Mouse (Mus musculus) hindbrain, postnatal 0 days (tissue): Measurements from ENCODE around the gene Dbn1. TPM values are rescaled to one million over a fixed set of nuclear protein-coding genes. Genes with fewer than 3 reads are reported as not detected.
A peak's percentile ranks its signal among the peaks of the same experiment; 100 is the strongest.

Experiments used
- ATAC-seq: fragments of 200-750 bp; cut with Nextera tagmentation; 2 replicates; pipeline ENCODE4 v1.8.0; 2017; ENCODE audit warnings: mild to moderate bottlenecking, moderate TSS enrichment, moderate library complexity
- DNase-seq: peaks from one replicate; pipeline ENCODE4 v3.0.0-alpha.2; 2015; ENCODE audit warnings: low spot score
- H3K27ac ChIP-seq: fragments of 300-500 bp; sonication (generic); 2 replicates; pipeline ENCODE4 v1.5.1; 2014; ENCODE audit warnings: mild to moderate bottlenecking
- H3K27me3 ChIP-seq: fragments of 300-500 bp; sonication (generic); 2 replicates; pipeline ENCODE4 v1.6.1; 2014; ENCODE audit warnings: low read length, mixed read lengths; ENCODE audit not compliant: insufficient read depth
- H3K36me3 ChIP-seq: fragments of 300-500 bp; sonication (generic); 2 replicates; pipeline ENCODE4 v1.6.1; 2014; ENCODE audit warnings: low read length, mixed read lengths; ENCODE audit not compliant: insufficient read depth
- H3K4me1 ChIP-seq: fragments of 300-500 bp; sonication (generic); 2 replicates; pipeline ENCODE4 v1.6.1; 2014; ENCODE audit warnings: antibody characterized with exemption, low read length, mixed read lengths; ENCODE audit not compliant: insufficient read depth
- H3K4me2 ChIP-seq: fragments of 300-500 bp; sonication (generic); 2 replicates; pipeline ENCODE4 v1.6.1; 2014; ENCODE audit warnings: low read depth, mild to moderate bottlenecking, low read length, moderate library complexity, mixed read lengths
- H3K4me3 ChIP-seq: fragments of 300-500 bp; sonication (generic); 2 replicates; pipeline ENCODE4 v1.5.1; 2014; ENCODE audit warnings: low read length
- H3K9ac ChIP-seq: fragments of 300-500 bp; sonication (generic); replicated peaks from 2 replicates; pipeline ENCODE4 v1.6.1; 2014; ENCODE audit warnings: mild to moderate bottlenecking, low read length, moderate library complexity, mixed read lengths
- H3K9me3 ChIP-seq: fragments of 300-500 bp; sonication (generic); 2 replicates; pipeline ENCODE4 v1.6.1; 2016; ENCODE audit warnings: low read length, mixed read lengths
- CTCF ChIP-seq: IDR thresholded peaks from 2 replicates; pipeline ENCODE4 v1.5.1; 2016; ENCODE audit warnings: antibody characterized with exemption, control low read depth, low read depth
- WGBS: fragments of 180-500 bp; shearing (Covaris S2); extraction: QIAGEN DNeasy Blood & Tissue Kit; methylation state at CpG from one replicate; pipeline ENCODE4 v1.1.7; 2014; 5-methylcytosine and 5-hydroxymethylcytosine counted together
- polyA plus RNA-seq: library from polyadenylated mRNA; unstranded; fragments of >200 nt; fragmentation: Nextera tagmentation; extraction: Ambion mirVana; gene quantifications from 2 replicates; pipeline ENCODE4 v1.2.1, GENCODE M21; 2015
- total RNA-seq: library from RNA; depleted of rRNA; stranded (reverse); fragments of >200 nt; gene quantifications from 2 replicates; pipeline ENCODE4 v1.2.3, GENCODE M21; 2014

Dbn1 gene
- total and polyA plus RNA-seq, 2 experiments from 2014 or later = 369 to 442 TPM

GRCm38 (mm10) chr13:55479929-55480328, 8.0 kb downstream of the Dbn1 start:
- Histone ChIP-seq H3K9me3 (no peaks in the 10 kb centered on the region), H3K4me2 (no peak overlapping the region), H3K9ac (no peak overlapping the region), H3K4me3 (no peak overlapping the region), H3K36me3 (peaks cover 58% of the 10 kb centered on the region), H3K27me3 (no peaks in the 10 kb centered on the region), H3K27ac (no peak overlapping the region), H3K4me1 (peaks cover 20% of the 10 kb centered on the region)
- no peak for TF ChIP-seq CTCF
- no peak for ATAC-seq
- DNase-seq = no peak

DNA sequence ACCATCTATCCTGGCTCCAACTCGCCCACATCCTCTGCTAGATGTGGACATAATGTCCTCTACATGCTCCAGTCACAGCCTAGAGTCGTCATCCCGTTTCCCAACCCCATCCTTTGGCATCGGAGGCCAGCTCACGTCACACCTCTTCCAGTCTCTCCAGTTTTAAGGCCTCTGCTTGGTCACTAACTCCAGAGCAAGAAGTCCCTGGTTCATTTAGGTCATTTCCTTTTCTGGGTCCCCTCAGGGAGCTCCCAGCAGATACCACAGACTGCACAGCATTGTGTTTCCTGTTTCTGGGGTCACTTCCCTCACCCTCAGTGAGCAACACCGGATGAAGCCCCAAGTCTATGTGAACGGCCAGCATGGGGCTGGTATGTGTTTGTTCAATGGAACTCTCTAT, 8.9 kb downstream of the Dbn1 start:
- no peak for DNase-seq
- no peak overlapping the region for H3K4me3 ChIP-seq
- 75% methylated on average over 7 of the region's 7 CpGs for WGBS
- H3K4me1 ChIP-seq = peaks cover 22% of the 10 kb centered on the region
- peaks cover 58% of the 10 kb centered on the region for H3K36me3 ChIP-seq
- no peak overlapping the region for H3K27ac ChIP-seq
- H3K27me3 ChIP-seq = no peaks in the 10 kb centered on the region
- TF ChIP-seq CTCF = no peak
- no peak overlapping the region for H3K4me2 ChIP-seq
- no peak overlapping the region for H3K9ac ChIP-seq
- H3K9me3 ChIP-seq = no peaks in the 10 kb centered on the region
- ATAC-seq = no peak

- TF ChIP-seq CTCF = peak; percentile 75
- Histone ChIP-seq H3K4me2 (no peak overlapping the region), H3K4me1 (peaks cover 13% of the 10 kb centered on the region), H3K4me3 (no peak overlapping the region), H3K9me3 (no peaks in the 10 kb centered on the region), H3K36me3 (peaks cover 58% of the 10 kb centered on the region), H3K9ac (no peak overlapping the region), H3K27me3 (no peaks in the 10 kb centered on the region), H3K27ac (0 out of 2 replicates have a peak overlapping the region, but pooled peaks have one; percentile 16)
- ATAC-seq (no peak), DNase-seq (peak; percentile 78)
- WGBS = 47% methylated on average over 5 of the region's 5 CpGs
Observed at GRCm38 (mm10) chr13:55478036-55478435, 9.9 kb downstream of the Dbn1 start.

- H3K36me3 ChIP-seq = peaks cover 58% of the 10 kb centered on the region
- no peak overlapping the region; the same call in 1 of the 2 replicates for H3K4me2 ChIP-seq
- no peak overlapping the region for H3K9ac ChIP-seq
- ATAC-seq (no peak), DNase-seq (no peak)
- peaks cover 11% of the 10 kb centered on the region for H3K4me1 ChIP-seq
- 63% methylated on average over 16 of the region's 16 CpGs for WGBS
- no peak overlapping the region for H3K4me3 ChIP-seq
- no peaks in the 10 kb centered on the region for H3K9me3 ChIP-seq
- TF ChIP-seq CTCF = no peak
- H3K27ac ChIP-seq = peak overlapping the region; percentile 16; the same call in 1 of the 2 replicates
- no peaks in the 10 kb centered on the region for H3K27me3 ChIP-seq
Observed at GRCm38 (mm10) chr13:55477492-55477891, 10.4 kb downstream of the Dbn1 start.

- Histone ChIP-seq H3K9ac (no peak overlapping the region), H3K27me3 (no peaks in the 10 kb centered on the region), H3K4me2 (no peak overlapping the region), H3K4me1 (peaks cover 11% of the 10 kb centered on the region), H3K4me3 (no peak overlapping the region), H3K27ac (no peak overlapping the region), H3K36me3 (peaks cover 48% of the 10 kb centered on the region), H3K9me3 (no peaks in the 10 kb centered on the region)
- ATAC-seq = no peak
- no peak for DNase-seq
- WGBS = 90% methylated on average over 8 of the region's 8 CpGs
- TF ChIP-seq CTCF = no peak
Observed at GRCm38 (mm10) chr13:55476256-55476655, 11.7 kb downstream of the Dbn1 start.

DNA sequence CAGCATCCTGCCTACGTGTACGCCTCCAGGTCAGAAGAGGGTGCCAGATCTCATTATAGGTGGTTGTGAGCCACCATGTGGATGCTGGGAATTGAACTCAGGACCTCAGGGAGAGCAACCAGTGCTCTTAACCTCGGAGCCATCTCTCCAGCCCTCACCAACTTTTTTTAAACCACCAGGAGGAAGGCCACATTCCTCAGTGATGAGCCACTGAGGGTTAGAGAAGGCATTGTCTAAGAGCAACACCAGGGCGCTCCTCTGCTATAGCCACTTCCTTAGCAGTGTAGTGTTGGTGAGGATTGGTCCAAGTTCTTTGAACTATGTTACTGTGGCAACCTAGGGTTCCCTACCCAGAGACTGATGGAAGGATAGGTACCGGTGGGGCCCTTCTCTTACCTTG, 12.2 kb downstream of the Dbn1 start:
- ATAC-seq (no peak), DNase-seq (no peak)
- H3K36me3 ChIP-seq = peaks cover 43% of the 10 kb centered on the region
- H3K27ac ChIP-seq = no peak overlapping the region
- H3K9ac ChIP-seq = no peak overlapping the region
- no peak; the same call in 1 of the 2 replicates for TF ChIP-seq CTCF
- no peak overlapping the region for H3K4me3 ChIP-seq
- WGBS = 86% methylated on average over 5 of the region's 5 CpGs
- H3K9me3 ChIP-seq = no peaks in the 10 kb centered on the region
- peaks cover 16% of the 10 kb centered on the region for H3K4me1 ChIP-seq
- H3K27me3 ChIP-seq = no peaks in the 10 kb centered on the region
- no peak overlapping the region for H3K4me2 ChIP-seq

- no peak for TF ChIP-seq CTCF
- no peaks in the 10 kb centered on the region for H3K27me3 ChIP-seq
- DNase-seq (peak; percentile 89), ATAC-seq (peak; percentile 46)
- H3K36me3 ChIP-seq = peaks cover 32% of the 10 kb centered on the region
- 0 out of 2 replicates have a peak overlapping the region, but pooled peaks have one; percentile 9 for H3K9ac ChIP-seq
- 0 out of 2 replicates have a peak overlapping the region, but pooled peaks have one; percentile 16 for H3K4me2 ChIP-seq
- peak overlapping the region; percentile 56; the same call in 1 of the 2 replicates for H3K27ac ChIP-seq
- H3K4me1 ChIP-seq = peaks cover 19% of the 10 kb centered on the region
- 3% methylated on average over 5 of the region's 5 CpGs for WGBS
- no peaks in the 10 kb centered on the region for H3K9me3 ChIP-seq
- no peak overlapping the region for H3K4me3 ChIP-seq
Observed at GRCm38 (mm10) chr13:55474621-55475069, 13.3 kb downstream of the Dbn1 start.
